Mouse (Mus musculus) ES-Bruce4 (cell line): ENCODE results near the gene Plk3. TPM values are rescaled to one million over a fixed set of nuclear protein-coding genes. Genes with fewer than 3 reads are reported as not detected.
A peak's percentile ranks its signal among the peaks of the same experiment; 100 is the strongest.

Source experiments
- H3K27ac ChIP-seq: 2 replicates; pipeline ENCODE4 v1.5.1; 2012; ENCODE audit warnings: low read length, inconsistent platforms; ENCODE audit not compliant: insufficient read depth
- H3K27me3 ChIP-seq: 2 replicates; pipeline ENCODE4 v1.6.1; 2012; ENCODE audit warnings: mild to moderate bottlenecking, low read length, inconsistent platforms; ENCODE audit not compliant: control insufficient read depth, poor library complexity, insufficient read depth, severe bottlenecking
- H3K36me3 ChIP-seq: 2 replicates; pipeline ENCODE4 v1.6.1; 2012; ENCODE audit warnings: inconsistent platforms, mild to moderate bottlenecking, low read length, moderate library complexity; ENCODE audit not compliant: control insufficient read depth, poor library complexity, insufficient read depth, severe bottlenecking
- H3K4me1 ChIP-seq: one replicate; pipeline ENCODE4 v1.8.1; 2011; ENCODE audit warnings: low read length; ENCODE audit not compliant: control insufficient read depth, insufficient read depth
- H3K4me3 ChIP-seq: 2 replicates; pipeline ENCODE4 v1.5.1; 2011; ENCODE audit warnings: low read depth, mild to moderate bottlenecking, low read length
- H3K9ac ChIP-seq: 2 replicates; pipeline ENCODE4 v1.6.1; 2012; ENCODE audit warnings: low read depth, mild to moderate bottlenecking, inconsistent platforms; ENCODE audit not compliant: poor library complexity, severe bottlenecking
- H3K9me3 ChIP-seq: replicated peaks from 2 replicates; pipeline ENCODE4 v1.6.1; 2012; ENCODE audit warnings: mild to moderate bottlenecking, low read length, inconsistent platforms; ENCODE audit not compliant: control insufficient read depth, poor library complexity, insufficient read depth, severe bottlenecking
- CTCF ChIP-seq: IDR thresholded peaks from one replicate; pipeline ENCODE4 v1.8.1; 2011; ENCODE audit warnings: low read depth, low read length
- EP300 ChIP-seq: IDR thresholded peaks from 2 replicates; pipeline ENCODE4 v1.6.1; 2011; ENCODE audit warnings: low read depth, low read length; ENCODE audit not compliant: insufficient read depth
- POLR2A ChIP-seq: IDR thresholded peaks from one replicate; pipeline ENCODE4 v1.8.1; 2011; ENCODE audit warnings: low read length; ENCODE audit not compliant: insufficient read depth
- polyA plus RNA-seq: library from polyadenylated mRNA; stranded (reverse); fragments of >200 nt; gene quantifications from 2 replicates; pipeline ENCODE4 v1.2.4, GENCODE M21; 2011; ENCODE audit warnings: low read depth; ENCODE audit not compliant: missing spikeins, insufficient read depth, insufficient read length

Plk3 gene
- polyA plus RNA-seq, 1 experiment, result 12.1 TPM

GRCm38 (mm10) chr4:117109330-117109729, 24.4 kb downstream of the Plk3 start:
- TF ChIP-seq EP300 (no peak), POLR2A (no peak), CTCF (no peak)
- Histone ChIP-seq H3K4me1 (peaks cover 2% of the 10 kb centered on the region), H3K9me3 (no peaks in the 10 kb centered on the region), H3K9ac (peak overlapping the region; percentile 32), H3K36me3 (peaks cover 2% of the 10 kb centered on the region; the same call in 1 of the 2 replicates), H3K27ac (no peak overlapping the region), H3K27me3 (no peaks in the 10 kb centered on the region), H3K4me3 (peak overlapping the region; percentile 49)

- Histone ChIP-seq H3K27ac (no peak overlapping the region), H3K4me1 (peaks cover 3% of the 10 kb centered on the region), H3K4me3 (no peak overlapping the region), H3K9me3 (no peaks in the 10 kb centered on the region), H3K27me3 (no peaks in the 10 kb centered on the region), H3K36me3 (no peaks in the 10 kb centered on the region), H3K9ac (no peak overlapping the region)
- TF ChIP-seq CTCF (no peak), POLR2A (no peak), EP300 (no peak)
Measured at GRCm38 (mm10) chr4:117108524-117108849, 25.3 kb downstream of the Plk3 start.

- Histone ChIP-seq H3K9me3 (no peaks in the 10 kb centered on the region), H3K9ac (no peak overlapping the region), H3K36me3 (no peaks in the 10 kb centered on the region), H3K27me3 (no peaks in the 10 kb centered on the region), H3K4me1 (peaks cover 3% of the 10 kb centered on the region), H3K27ac (no peak overlapping the region), H3K4me3 (no peak overlapping the region)
- TF ChIP-seq POLR2A (no peak), CTCF (no peak), EP300 (no peak)
Measured at GRCm38 (mm10) chr4:117107813-117108523, 25.8 kb downstream of the Plk3 start.

GRCm38 (mm10) chr4:117105127-117105526, 28.6 kb downstream of the Plk3 start:
- peak overlapping the region; percentile 14; the same call in 1 of the 2 replicates for H3K9ac ChIP-seq
- peaks cover 3% of the 10 kb centered on the region for H3K4me1 ChIP-seq
- 0 out of 2 replicates have a peak overlapping the region, but pooled peaks have one; percentile 1 for H3K4me3 ChIP-seq
- H3K9me3 ChIP-seq, result no peaks in the 10 kb centered on the region
- no peaks in the 10 kb centered on the region for H3K27me3 ChIP-seq
- no peaks in the 10 kb centered on the region for H3K36me3 ChIP-seq
- H3K27ac ChIP-seq, result no peak overlapping the region
- TF ChIP-seq CTCF, result no peak
- TF ChIP-seq POLR2A, result no peak
- no peak for TF ChIP-seq EP300

GRCm38 (mm10) chr4:117104672-117105071, 29.1 kb downstream of the Plk3 start:
- Histone ChIP-seq H3K9ac (peak overlapping the region; percentile 14; the same call in 1 of the 2 replicates), H3K4me1 (peaks cover 3% of the 10 kb centered on the region), H3K36me3 (no peaks in the 10 kb centered on the region), H3K4me3 (no peak overlapping the region), H3K9me3 (no peaks in the 10 kb centered on the region), H3K27me3 (no peaks in the 10 kb centered on the region), H3K27ac (no peak overlapping the region)
- TF ChIP-seq POLR2A, result no peak
- TF ChIP-seq CTCF, result peak; percentile 26

- H3K9ac ChIP-seq, result no peak overlapping the region
- no peak for TF ChIP-seq POLR2A
- TF ChIP-seq EP300, result no peak
- peak; percentile 70 for TF ChIP-seq CTCF
- no peak overlapping the region for H3K4me3 ChIP-seq
- H3K27ac ChIP-seq, result peak overlapping the region; percentile 9; the same call in 1 of the 2 replicates
- H3K36me3 ChIP-seq, result no peaks in the 10 kb centered on the region
- peaks cover 3% of the 10 kb centered on the region for H3K4me1 ChIP-seq
- H3K9me3 ChIP-seq, result no peaks in the 10 kb centered on the region
- H3K27me3 ChIP-seq, result no peaks in the 10 kb centered on the region
Measured at GRCm38 (mm10) chr4:117101218-117101617, 32.5 kb downstream of the Plk3 start.
